Mouse (Mus musculus) MEL (cell line): ENCODE measurements at regions not wholly inside any gene's neighbourhood (a gene's known extent, or its start where the extent isn't known, plus 50 kb on each side); places are given as distances from the start of the nearest gene placed in this dataset.

Experiments
- CTCF ChIP-seq, 3 experiments: IDR thresholded peaks in 2 of 3; conservative IDR thresholded peaks in 1 of 3; 2 replicates each; pipeline ENCODE4 v1.5.1; 2011 to 2012; ENCODE audit warnings: low read length in 3 of 3, low read depth in 2 of 3, mild to moderate bottlenecking in 2 of 3, improper control_type of control experiment in 1 of 3, inconsistent platforms in 1 of 3, mixed read lengths in 1 of 3, moderate library complexity in 1 of 3; ENCODE audit not compliant: control insufficient read depth in 1 of 3, insufficient read depth in 1 of 3, poor library complexity in 1 of 3, severe bottlenecking in 1 of 3
- EP300 ChIP-seq, 2 experiments: IDR thresholded peaks; 2 replicates each; pipeline ENCODE4 v1.6.1; 2011; ENCODE audit warnings: improper control_type of control experiment in 2 of 2, low read length in 2 of 2, low read depth in 1 of 2, mild to moderate bottlenecking in 1 of 2
- GATA1 ChIP-seq: IDR thresholded peaks from 2 replicates; pipeline ENCODE4 v1.6.1; 2011; ENCODE audit warnings: low read depth, low read length, improper control_type of control experiment
- MAX ChIP-seq: IDR thresholded peaks from 2 replicates; pipeline ENCODE4 v1.6.1; 2011; ENCODE audit warnings: low read length, improper control_type of control experiment
- POLR2A ChIP-seq, 2 experiments: IDR thresholded peaks; 2 replicates each; pipeline ENCODE4 v1.6.1; 2011 to 2012; ENCODE audit warnings: low read length in 2 of 2, mild to moderate bottlenecking in 2 of 2, control low read depth in 1 of 2, improper control_type of control experiment in 1 of 2, low read depth in 1 of 2, moderate library complexity in 1 of 2; ENCODE audit not compliant: control insufficient read depth in 1 of 2, insufficient read depth in 1 of 2, poor library complexity in 1 of 2
- RAD21 ChIP-seq: IDR thresholded peaks from 2 replicates; pipeline ENCODE4 v1.6.1; 2011; ENCODE audit warnings: mild to moderate bottlenecking, low read depth, low read length, improper control_type of control experiment
- TAL1 ChIP-seq: IDR thresholded peaks from 2 replicates; pipeline ENCODE4 v1.6.1; 2012; ENCODE audit warnings: mild to moderate bottlenecking, inconsistent platforms, low read length, moderate library complexity, mixed read lengths
- ZC3H11A ChIP-seq: IDR thresholded peaks from 2 replicates; pipeline ENCODE4 v1.6.1; 2012; ENCODE audit warnings: low read depth, mild to moderate bottlenecking, inconsistent platforms, low read length, improper control_type of control experiment
- ZNF384 ChIP-seq: IDR thresholded peaks from 2 replicates; pipeline ENCODE4 v1.6.1; 2012; ENCODE audit warnings: low read depth, mild to moderate bottlenecking, inconsistent platforms, low read length, improper control_type of control experiment

DNA sequence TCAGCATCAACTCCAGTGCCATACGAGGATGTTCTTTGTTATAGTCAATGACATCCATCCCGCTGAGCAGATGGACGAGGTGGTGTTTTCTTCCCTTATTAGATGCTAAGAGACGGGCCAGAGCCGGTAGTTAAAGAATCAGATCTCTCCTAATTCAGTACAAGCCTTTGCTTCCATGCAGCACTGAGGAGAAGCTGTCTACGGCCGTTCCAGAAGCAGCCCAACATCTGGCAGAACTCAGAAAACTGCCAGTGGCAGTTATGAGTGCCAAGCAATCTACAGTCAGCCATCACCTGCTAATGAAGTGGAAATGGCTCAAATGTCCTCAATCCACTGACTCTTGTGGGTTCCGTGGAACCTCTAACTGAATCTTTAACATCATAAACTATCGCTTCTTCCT, 141.3 kb upstream of the Fam3c start:
- no peak for TF ChIP-seq RAD21
- TF ChIP-seq ZC3H11A = no peak
- TF ChIP-seq ZNF384 = no peak
- no peak for TF ChIP-seq CTCF (IDR thresholded peaks at IDR 0.05 in 2 of 3, conservative IDR thresholded peaks at IDR 0.05 in 1 of 3; ENCODE audit: control insufficient read depth in 1 of 3, insufficient read depth in 1 of 3, low read depth in 2 of 3, low read length in 3 of 3, poor library complexity in 1 of 3, severe bottlenecking in 1 of 3)
- no peak for TF ChIP-seq EP300 (IDR thresholded peaks at IDR 0.05; ENCODE audit: low read depth in 1 of 2, low read length in 2 of 2)
- no peak for TF ChIP-seq MAX
- no peak for TF ChIP-seq TAL1
- TF ChIP-seq POLR2A (IDR thresholded peaks at IDR 0.05; ENCODE audit: control insufficient read depth in 1 of 2, insufficient read depth in 1 of 2, low read depth in 1 of 2, low read length in 2 of 2, poor library complexity in 1 of 2) = no peak
- TF ChIP-seq GATA1 = no peak
